Mouse (Mus musculus) hematopoietic multipotent progenitor cell, adult 10-12 weeks (in vitro differentiated cells): ENCODE results near the gene Olfr1353. TPM values are rescaled to one million over a fixed set of nuclear protein-coding genes. Genes with fewer than 3 reads are reported as not detected.

ENCODE experiments used
- polyA plus RNA-seq: library from polyadenylated mRNA; stranded (reverse); fragments of >175 nt; gene quantifications from 2 replicates; pipeline ENCODE4 v1.2.3, GENCODE M21; 2012; ENCODE audit warnings: low replicate concordance

Gene Olfr1353
- not detected in 2 replicates for polyA plus RNA-seq

GRCm38 (mm10) chr10:78963009-78963408 is at the start of gene Olfr1353:
Gene Olfr1353, plus strand, starts transcription at chr10:78963309.

GRCm38 (mm10) chr10:78950336-78950735 is 12.8 kb upstream of the Olfr1353 start, which contains the start of gene Olfr8:
Gene Olfr8, plus strand, starts transcription at chr10:78950636.

GRCm38 (mm10) chr10:78980750-78981149 is 17.6 kb downstream of the Olfr1353 start, which contains the start of gene Olfr1352:
Gene Olfr1352, plus strand, starts transcription at chr10:78981050.

GRCm38 (mm10) chr10:79012172-79012571 is 49.1 kb downstream of the Olfr1353 start, which contains the start of gene Olfr1351:
Gene Olfr1351, plus strand, starts transcription at chr10:79012472.

Other genes with a start within 250 kb of the Olfr1353 start
- not detected in 2 replicates for gene Casp14, start 245.0 kb upstream of the Olfr1353 start, polyA plus RNA-seq
- gene Ccdc105, start 210.2 kb upstream of the Olfr1353 start, polyA plus RNA-seq = not detected in 2 replicates
- gene Slc1a6, start 182.8 kb upstream of the Olfr1353 start, polyA plus RNA-seq = not detected in 2 replicates
- not detected in 2 replicates for gene Olfr1356, start 111.1 kb upstream of the Olfr1353 start, polyA plus RNA-seq
- gene Olfr1355, start 87.8 kb upstream of the Olfr1353 start, polyA plus RNA-seq = not detected in 2 replicates
- not detected in 2 replicates for gene Olfr1354, start 50.1 kb upstream of the Olfr1353 start, polyA plus RNA-seq
- gene Olfr8, start 12.7 kb upstream of the Olfr1353 start, polyA plus RNA-seq = not detected in 2 replicates
- gene Olfr1352, start 17.7 kb downstream of the Olfr1353 start, polyA plus RNA-seq = not detected in 2 replicates
- gene Olfr1351, start 49.2 kb downstream of the Olfr1353 start, polyA plus RNA-seq = not detected in 2 replicates
- gene Olfr57, start 65.4 kb downstream of the Olfr1353 start, polyA plus RNA-seq = not detected in 2 replicates
- 0.88 and 2.2 TPM in 2 replicates for gene 2610008E11Rik, start 134.3 kb downstream of the Olfr1353 start, polyA plus RNA-seq
- gene Vmn2r80, start 185.5 kb downstream of the Olfr1353 start, polyA plus RNA-seq = not detected in 2 replicates